Mouse (Mus musculus): ENCODE results near the gene 1700012B09Rik.

- no peak for TF ChIP-seq CTCF (conservative IDR thresholded peaks at IDR 0.05; ENCODE audit: insufficient read depth, insufficient read length, low read depth, low read length)
- no peak for TF ChIP-seq POLR2A (IDR thresholded peaks at IDR 0.05; ENCODE audit: low read depth, low read length)
These were observed 53.0 kb downstream of the 1700012B09Rik start for GRCm38 (mm10) chr9:14717689-14718331.
